Mouse (Mus musculus) hindbrain, embryonic 16.5 days (tissue): ENCODE measurements at regions not wholly inside any gene's neighbourhood (a gene's known extent, or its start where the extent isn't known, plus 50 kb on each side); places are given as distances from the start of the nearest gene placed in this dataset.

Experiments
- ATAC-seq: fragments of 200-750 bp; cut with Nextera tagmentation; 2 replicates; pipeline ENCODE4 v1.8.0; 2017; ENCODE audit warnings: moderate TSS enrichment, moderate library complexity
- H3K27ac ChIP-seq: fragments of 300-500 bp; sonication (generic); 2 replicates; pipeline ENCODE4 v1.5.1; 2014; ENCODE audit warnings: low read depth, mild to moderate bottlenecking, control low read depth, low read length, moderate library complexity
- H3K27me3 ChIP-seq: fragments of 300-500 bp; sonication (generic); replicated peaks from 2 replicates; pipeline ENCODE4 v1.6.1; 2014; ENCODE audit warnings: low read length; ENCODE audit not compliant: control insufficient read depth, insufficient read depth
- H3K36me3 ChIP-seq: fragments of 300-500 bp; sonication (generic); 2 replicates; pipeline ENCODE4 v1.6.1; 2014; ENCODE audit warnings: mild to moderate bottlenecking, low read length, moderate library complexity, mixed read lengths; ENCODE audit not compliant: control insufficient read depth, insufficient read depth
- H3K4me1 ChIP-seq: fragments of 300-500 bp; sonication (generic); 2 replicates; pipeline ENCODE4 v1.6.1; 2014; ENCODE audit warnings: low read depth, low read length; ENCODE audit not compliant: control insufficient read depth, insufficient read depth
- H3K4me2 ChIP-seq: fragments of 300-500 bp; sonication (generic); 2 replicates; pipeline ENCODE4 v1.6.1; 2014; ENCODE audit warnings: mild to moderate bottlenecking, low read length, control low read depth, moderate library complexity
- H3K4me3 ChIP-seq: fragments of 300-500 bp; sonication (generic); 2 replicates; pipeline ENCODE4 v1.5.1; 2014; ENCODE audit warnings: mild to moderate bottlenecking, low read length, control low read depth, moderate library complexity
- H3K9ac ChIP-seq: fragments of 300-500 bp; sonication (generic); 2 replicates; pipeline ENCODE4 v1.6.1; 2014; ENCODE audit warnings: low read depth, mild to moderate bottlenecking, control low read depth, low read length, moderate library complexity
- H3K9me3 ChIP-seq: fragments of 300-500 bp; sonication (generic); 2 replicates; pipeline ENCODE4 v1.6.1; 2014; ENCODE audit warnings: mild to moderate bottlenecking, low read length, moderate library complexity; ENCODE audit not compliant: control insufficient read depth
- WGBS: fragments of 180-500 bp; shearing (Covaris S2); extraction: QIAGEN DNeasy Blood & Tissue Kit; methylation state at CpG from one replicate; pipeline ENCODE4 v1.1.7; 2014; 5-methylcytosine and 5-hydroxymethylcytosine counted together

GRCm38 (mm10) chr9:120703291-120703930 lies 132.2 kb downstream of the Rpl14 start:
- 28% methylated on average over 10 of the region's 10 CpGs for WGBS

GRCm38 (mm10) chr9:120706562-120707198 lies 135.4 kb downstream of the Rpl14 start:
- 46% methylated on average over 9 of the region's 9 CpGs for WGBS
- H3K9me3 ChIP-seq = no peaks in the 10 kb centered on the region

More at GRCm38 (mm10) chr9:120703291-120703930, 132.2 kb downstream of the Rpl14 start:
- Histone ChIP-seq H3K27me3 (no peaks in the 10 kb centered on the region), H3K36me3 (no peaks in the 10 kb centered on the region), H3K4me2 (no peak overlapping the region), H3K27ac (no peak overlapping the region), H3K9me3 (no peaks in the 10 kb centered on the region), H3K4me1 (peaks cover 7% of the 10 kb centered on the region), H3K9ac (no peak overlapping the region), H3K4me3 (no peak overlapping the region)
- ATAC-seq = no peak

DNA sequence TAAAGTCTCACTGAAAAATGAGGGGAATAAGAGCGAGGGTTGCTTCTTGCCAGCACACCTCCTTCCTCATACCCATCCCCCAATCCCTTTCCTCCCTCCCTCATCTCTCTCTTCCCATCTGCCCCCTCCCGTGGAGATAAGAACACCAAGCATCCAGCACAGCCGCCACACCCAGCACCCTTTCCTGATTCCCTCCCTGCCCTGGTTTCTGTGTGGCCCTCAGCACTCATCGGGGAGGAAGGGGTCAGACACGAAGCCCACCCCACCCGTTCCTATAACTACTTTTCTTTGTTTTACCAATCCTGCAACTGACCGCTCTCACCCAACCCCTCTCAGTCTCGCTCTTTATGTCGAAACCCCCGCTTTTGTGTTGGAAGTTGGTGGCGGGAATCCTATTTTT lies 137.3 kb downstream of the Rpl14 start:
- no peaks in the 10 kb centered on the region for H3K36me3 ChIP-seq
- peak overlapping the region; percentile 42 for H3K4me2 ChIP-seq
- no peaks in the 10 kb centered on the region for H3K27me3 ChIP-seq
- H3K9me3 ChIP-seq = peaks cover 3% of the 10 kb centered on the region; the same call in 1 of the 2 replicates
- H3K9ac ChIP-seq = peak overlapping the region; percentile 49
- WGBS = 9% methylated on average over 11 of the region's 11 CpGs
- ATAC-seq = no peak
- H3K4me3 ChIP-seq = peak overlapping the region; percentile 20; the same call in 1 of the 2 replicates
- no peak overlapping the region for H3K27ac ChIP-seq
- H3K4me1 ChIP-seq = peaks cover 5% of the 10 kb centered on the region

More at GRCm38 (mm10) chr9:120706562-120707198, 135.4 kb downstream of the Rpl14 start:
- Histone ChIP-seq H3K4me1 (peaks cover 9% of the 10 kb centered on the region), H3K27ac (no peak overlapping the region), H3K9ac (no peak overlapping the region), H3K4me2 (no peak overlapping the region), H3K4me3 (no peak overlapping the region), H3K36me3 (no peaks in the 10 kb centered on the region), H3K27me3 (no peaks in the 10 kb centered on the region)
- ATAC-seq = no peak

GRCm38 (mm10) chr9:120709146-120709655 lies 138.0 kb downstream of the Rpl14 start:
- Histone ChIP-seq H3K4me2 (no peak overlapping the region; the same call in 1 of the 2 replicates), H3K9ac (no peak overlapping the region)
- WGBS = 62% methylated on average over 10 of the region's 10 CpGs

DNA sequence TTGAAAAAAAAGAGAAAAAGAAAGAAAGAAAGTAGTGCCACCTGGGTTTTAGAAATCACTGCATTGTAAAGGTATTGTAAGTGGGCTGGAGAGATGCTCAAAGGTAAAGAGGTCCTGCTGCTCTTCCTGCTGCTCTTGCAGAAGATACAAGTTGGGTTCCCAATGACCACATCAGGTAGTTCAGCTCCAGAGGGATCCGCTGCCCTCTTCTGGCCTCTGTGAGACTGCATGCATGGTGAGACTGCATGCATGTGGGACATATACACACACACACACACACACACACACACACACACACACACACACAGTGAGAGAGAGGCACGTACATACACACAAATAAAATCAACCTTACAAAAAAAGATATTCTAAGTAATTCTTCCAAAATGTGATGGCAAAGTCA lies 141.7 kb downstream of the Rpl14 start:
- H3K4me1 ChIP-seq = peaks cover 5% of the 10 kb centered on the region
- no peaks in the 10 kb centered on the region for H3K27me3 ChIP-seq
- WGBS = 96% methylated on average over 2 of the region's 2 CpGs
- no peak overlapping the region for H3K4me2 ChIP-seq
- ATAC-seq = no peak
- no peak overlapping the region for H3K27ac ChIP-seq
- H3K36me3 ChIP-seq = no peaks in the 10 kb centered on the region
- peaks cover 5% of the 10 kb centered on the region; the same call in 1 of the 2 replicates for H3K9me3 ChIP-seq
- no peak overlapping the region for H3K4me3 ChIP-seq
- H3K9ac ChIP-seq = no peak overlapping the region

More at GRCm38 (mm10) chr9:120709146-120709655, 138.0 kb downstream of the Rpl14 start:
- Histone ChIP-seq H3K27ac (no peak overlapping the region), H3K9me3 (peaks cover 3% of the 10 kb centered on the region; the same call in 1 of the 2 replicates), H3K27me3 (no peaks in the 10 kb centered on the region), H3K36me3 (no peaks in the 10 kb centered on the region), H3K4me3 (no peak overlapping the region), H3K4me1 (peaks cover 5% of the 10 kb centered on the region)
- no peak for ATAC-seq

DNA sequence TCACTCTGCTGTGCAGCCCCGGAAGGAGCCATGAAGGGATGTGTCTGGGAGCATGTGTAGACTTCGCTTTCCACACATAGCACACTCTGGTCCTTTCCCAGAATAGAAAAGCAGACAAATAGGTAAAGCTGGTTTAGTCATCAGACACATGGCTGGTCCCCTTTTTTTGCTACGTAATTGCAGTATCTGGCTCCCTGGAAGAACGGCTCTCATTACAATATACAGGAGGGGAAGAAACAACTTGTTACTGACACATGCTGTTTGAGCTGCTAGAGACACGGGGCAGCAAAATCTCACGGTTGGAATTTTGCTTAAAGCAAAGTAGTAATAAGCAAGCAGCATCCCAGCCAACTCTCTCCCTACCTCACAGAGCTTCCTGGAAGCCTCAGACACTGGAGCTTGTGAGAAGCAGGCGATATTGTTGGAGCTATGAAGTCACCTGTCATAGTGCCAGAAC lies 144.4 kb downstream of the Rpl14 start:
- no peak overlapping the region for H3K27ac ChIP-seq
- ATAC-seq = no peak
- H3K9ac ChIP-seq = no peak overlapping the region
- no peak overlapping the region for H3K4me3 ChIP-seq
- H3K36me3 ChIP-seq = no peaks in the 10 kb centered on the region
- no peaks in the 10 kb centered on the region for H3K27me3 ChIP-seq
- WGBS = 79% methylated on average over 7 of the region's 7 CpGs
- peaks cover 5% of the 10 kb centered on the region; the same call in 1 of the 2 replicates for H3K9me3 ChIP-seq
- no peaks in the 10 kb centered on the region for H3K4me1 ChIP-seq
- H3K4me2 ChIP-seq = no peak overlapping the region

DNA sequence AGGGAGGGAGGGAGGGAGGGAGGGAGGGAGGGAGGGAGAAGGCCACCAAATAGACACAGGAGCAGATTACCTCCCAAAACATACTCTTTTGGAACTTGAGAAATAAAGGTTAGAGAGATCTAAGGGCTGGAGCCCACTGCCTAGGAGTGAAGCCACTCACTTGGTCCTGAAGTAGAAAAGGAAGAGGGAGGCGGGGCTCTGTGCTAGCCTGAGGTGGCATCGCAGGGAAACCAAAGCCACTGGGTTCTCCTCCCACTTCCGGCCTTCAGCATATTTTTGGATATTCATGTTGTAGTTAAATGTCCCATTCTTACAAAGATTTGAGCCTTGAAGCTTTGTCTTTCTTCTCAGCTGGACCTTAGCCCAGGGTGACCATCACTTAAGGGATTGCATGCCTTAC lies 147.6 kb downstream of the Rpl14 start:
- Histone ChIP-seq H3K4me3 (no peak overlapping the region), H3K9me3 (peaks cover 2% of the 10 kb centered on the region; the same call in 1 of the 2 replicates), H3K36me3 (no peaks in the 10 kb centered on the region), H3K4me2 (no peak overlapping the region), H3K27me3 (no peaks in the 10 kb centered on the region), H3K27ac (no peak overlapping the region), H3K9ac (no peak overlapping the region), H3K4me1 (no peaks in the 10 kb centered on the region)
- no peak for ATAC-seq
- 83% methylated on average over 3 of the region's 3 CpGs for WGBS

DNA sequence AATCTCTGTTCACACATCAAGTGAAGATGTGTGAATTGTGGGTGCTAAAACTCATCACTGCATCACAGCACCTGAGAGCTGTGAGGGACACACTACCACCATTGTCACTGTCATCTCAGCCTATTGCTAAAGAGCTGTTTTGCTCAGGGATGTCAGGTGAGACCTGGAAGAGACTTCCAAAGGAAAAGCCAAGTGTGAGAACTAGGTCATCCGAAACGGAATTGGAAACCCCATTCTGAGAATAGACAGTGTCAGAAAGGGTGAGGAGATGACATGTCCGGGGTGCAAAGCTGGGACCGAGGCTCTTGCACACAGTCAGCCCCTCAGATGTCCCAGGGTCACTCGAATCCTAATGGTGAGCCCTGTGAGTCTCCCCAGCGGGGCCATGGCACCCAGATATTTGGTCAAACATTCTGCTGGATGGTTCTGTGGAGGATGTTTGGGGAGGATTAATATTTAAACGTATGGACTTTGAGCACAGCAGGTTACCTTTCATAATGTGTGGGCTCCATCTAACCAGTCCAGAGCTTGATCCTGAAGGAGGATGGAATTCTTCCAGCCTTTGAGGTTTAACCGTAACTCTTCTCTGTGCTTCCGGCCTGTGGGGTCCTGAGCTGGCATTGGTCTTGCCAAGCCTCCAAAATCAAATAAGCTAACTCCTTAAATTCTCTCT lies 150.3 kb downstream of the Rpl14 start:
- no peak overlapping the region for H3K27ac ChIP-seq
- H3K4me2 ChIP-seq = no peak overlapping the region
- no peak overlapping the region for H3K4me3 ChIP-seq
- no peaks in the 10 kb centered on the region for H3K36me3 ChIP-seq
- no peak overlapping the region for H3K9ac ChIP-seq
- no peaks in the 10 kb centered on the region for H3K27me3 ChIP-seq
- WGBS = 90% methylated on average over 9 of the region's 9 CpGs
- H3K9me3 ChIP-seq = peaks cover 2% of the 10 kb centered on the region; the same call in 1 of the 2 replicates
- no peak for ATAC-seq
- H3K4me1 ChIP-seq = no peaks in the 10 kb centered on the region

GRCm38 (mm10) chr9:120723026-120723425 lies 151.8 kb downstream of the Rpl14 start:
- Histone ChIP-seq H3K4me1 (no peaks in the 10 kb centered on the region), H3K9me3 (no peaks in the 10 kb centered on the region), H3K27me3 (no peaks in the 10 kb centered on the region), H3K4me2 (no peak overlapping the region), H3K9ac (no peak overlapping the region), H3K4me3 (no peak overlapping the region), H3K36me3 (no peaks in the 10 kb centered on the region), H3K27ac (no peak overlapping the region)
- no peak for ATAC-seq
- 69% methylated on average over 5 of the region's 5 CpGs for WGBS
